Mouse (Mus musculus) kidney, adult 18-20 months (tissue): ENCODE measurements at regions not wholly inside any gene's neighbourhood (a gene's known extent, or its start where the extent isn't known, plus 50 kb on each side); places are given as distances from the start of the nearest gene placed in this dataset.

ENCODE experiments used
- DNase-seq: peaks from one replicate; pipeline ENCODE4 v3.0.0; 2021

GRCm38 (mm10) chr1:122607309-122607708 is 1039.5 kb upstream of the Ddx18 start:
- no peak for DNase-seq

GRCm38 (mm10) chr1:122575954-122576353 is 1008.2 kb upstream of the Ddx18 start:
- no peak for DNase-seq

- no peak for DNase-seq
Measured at GRCm38 (mm10) chr1:122551596-122551995, 983.8 kb upstream of the Ddx18 start.

- DNase-seq: no peak
Measured at GRCm38 (mm10) chr1:122509580-122509979, 941.8 kb upstream of the Ddx18 start.

- no peak for DNase-seq
Measured at GRCm38 (mm10) chr1:122501707-122502106, 933.9 kb upstream of the Ddx18 start.

GRCm38 (mm10) chr1:122478003-122478402 is 910.2 kb upstream of the Ddx18 start:
- DNase-seq: no peak

GRCm38 (mm10) chr1:122463931-122464330 is 896.1 kb upstream of the Ddx18 start:
- no peak for DNase-seq

GRCm38 (mm10) chr1:122459056-122459455 is 891.3 kb upstream of the Ddx18 start:
- DNase-seq: no peak

- no peak for DNase-seq
Measured at GRCm38 (mm10) chr1:122454881-122455280, 887.1 kb upstream of the Ddx18 start.

GRCm38 (mm10) chr1:122453617-122454016 is 885.8 kb upstream of the Ddx18 start:
- no peak for DNase-seq

- DNase-seq: peak; percentile 26
Measured at GRCm38 (mm10) chr1:122439358-122439757, 871.6 kb upstream of the Ddx18 start.

- no peak for DNase-seq
Measured at GRCm38 (mm10) chr1:122423503-122423902, 855.7 kb upstream of the Ddx18 start.

GRCm38 (mm10) chr1:122396342-122396741 is 828.6 kb upstream of the Ddx18 start:
- no peak for DNase-seq

- no peak for DNase-seq
Measured at GRCm38 (mm10) chr1:122393660-122394355, 826.0 kb upstream of the Ddx18 start.

- peak; percentile 92 for DNase-seq
Measured at GRCm38 (mm10) chr1:122357015-122357414, 789.2 kb upstream of the Ddx18 start.

- DNase-seq: no peak
Measured at GRCm38 (mm10) chr1:122351530-122351929, 783.7 kb upstream of the Ddx18 start.

GRCm38 (mm10) chr1:122333267-122333666 is 765.5 kb upstream of the Ddx18 start:
- DNase-seq: no peak

- no peak for DNase-seq
Measured at GRCm38 (mm10) chr1:122328276-122328675, 760.5 kb upstream of the Ddx18 start.
